In the genomic region with DNA sequence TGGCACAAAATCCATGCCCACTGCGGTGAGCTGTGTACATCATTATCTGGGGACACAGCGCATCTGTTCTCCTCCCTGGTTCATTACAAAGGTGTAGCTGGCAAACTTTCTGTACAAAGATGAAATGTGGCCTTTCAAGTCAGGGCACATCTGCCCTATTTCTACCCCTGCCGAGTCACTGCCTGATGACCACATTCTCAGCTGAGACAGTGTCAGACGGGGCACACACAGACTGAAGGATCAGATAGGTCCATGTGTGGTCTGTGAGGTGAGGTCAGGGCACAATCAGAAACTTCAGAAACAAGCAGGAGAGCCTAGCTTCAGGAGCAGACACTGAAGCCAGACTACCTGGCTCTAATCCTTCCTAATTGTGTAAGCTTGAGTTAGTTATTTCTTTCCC, we compare ENCODE assay signal across 22 mouse cellular contexts.
"Had no signal": no experiment of that assay in that cellular context is flagged by ENCODE, and none has a peak within 500 bp of the region (broad histone marks: within the 10 kb centered on the region; RNA-seq: fewer than 3 reads in every experiment).

No protein-coding gene starts in this region.

- H3K4me2 ChIP-seq: liver, embryonic 15.5 days; lung, embryonic 15.5 days; midbrain, embryonic 12.5 days; midbrain, embryonic 15.5 days; neural tube, embryonic 13.5 days; neural tube, embryonic 15.5 days; stomach, embryonic 15.5 days had no signal

- H3K9me3 ChIP-seq: liver, embryonic 15.5 days; lung, embryonic 15.5 days; midbrain, embryonic 10.5 days; midbrain, embryonic 12.5 days; midbrain, embryonic 15.5 days; neural tube, embryonic 13.5 days; neural tube, embryonic 15.5 days; stomach, embryonic 15.5 days had no signal

- ATAC-seq: liver, postnatal 0 days; lung, postnatal 0 days; midbrain, embryonic 15.5 days had no signal

- DNase-seq: liver, postnatal 0 days; lung, adult 2 months; lung, postnatal 14 days; lung, postnatal 36 days; retina, postnatal 1 day; right cerebral cortex, adult 18-20 months; right cerebral cortex, postnatal 25 days; thymus, adult 2 months; thymus, postnatal 14 days; thymus, postnatal 4 days had no signal

- H3K4me1 ChIP-seq: liver, embryonic 15.5 days; lung, embryonic 15.5 days; midbrain, embryonic 10.5 days; midbrain, embryonic 12.5 days; midbrain, embryonic 15.5 days; neural tube, embryonic 13.5 days; neural tube, embryonic 15.5 days; stomach, embryonic 15.5 days had no signal

- H3K4me3 ChIP-seq: liver, embryonic 15.5 days; lung, embryonic 15.5 days; midbrain, embryonic 10.5 days; midbrain, embryonic 12.5 days; midbrain, embryonic 15.5 days; myocyte; neural tube, embryonic 13.5 days; neural tube, embryonic 15.5 days; stomach, embryonic 15.5 days had no signal

- H3K27me3 ChIP-seq: liver, embryonic 15.5 days; lung, embryonic 15.5 days; midbrain, embryonic 12.5 days; midbrain, embryonic 15.5 days; neural tube, embryonic 13.5 days; neural tube, embryonic 15.5 days; stomach, embryonic 15.5 days had no signal

- H3K27ac ChIP-seq: liver, embryonic 15.5 days; lung, embryonic 15.5 days; macrophage; midbrain, embryonic 10.5 days; midbrain, embryonic 12.5 days; midbrain, embryonic 15.5 days; neural tube, embryonic 13.5 days; neural tube, embryonic 15.5 days; stomach, embryonic 15.5 days; stomach, postnatal 0 days had no signal

- H3K9ac ChIP-seq: liver, embryonic 15.5 days; liver, postnatal 0 days; lung, embryonic 15.5 days; midbrain, embryonic 12.5 days; midbrain, embryonic 15.5 days; neural tube, embryonic 13.5 days; neural tube, embryonic 15.5 days; stomach, embryonic 15.5 days had no signal

- H3K36me3 ChIP-seq: liver, embryonic 15.5 days; lung, embryonic 15.5 days; midbrain, embryonic 10.5 days; midbrain, embryonic 12.5 days; midbrain, embryonic 15.5 days; neural tube, embryonic 13.5 days; neural tube, embryonic 15.5 days; stomach, embryonic 15.5 days had no signal
